Mouse (Mus musculus) lung, adult 2 months (tissue): ENCODE data around the gene Tnfrsf14.

Experiments
- CTCF ChIP-seq: fragments of 200-500 bp; IDR thresholded peaks from 2 replicates; pipeline ENCODE4 v1.5.1; 2011; ENCODE audit warnings: mild to moderate bottlenecking, low read length, control low read depth; ENCODE audit not compliant: insufficient read depth
- POLR2A ChIP-seq: fragments of 200-500 bp; IDR thresholded peaks from 2 replicates; pipeline ENCODE4 v1.6.1; 2011; ENCODE audit warnings: low read depth, mild to moderate bottlenecking, control low read depth, low read length, borderline replicate concordance; ENCODE audit errors: extremely low read depth

DNA sequence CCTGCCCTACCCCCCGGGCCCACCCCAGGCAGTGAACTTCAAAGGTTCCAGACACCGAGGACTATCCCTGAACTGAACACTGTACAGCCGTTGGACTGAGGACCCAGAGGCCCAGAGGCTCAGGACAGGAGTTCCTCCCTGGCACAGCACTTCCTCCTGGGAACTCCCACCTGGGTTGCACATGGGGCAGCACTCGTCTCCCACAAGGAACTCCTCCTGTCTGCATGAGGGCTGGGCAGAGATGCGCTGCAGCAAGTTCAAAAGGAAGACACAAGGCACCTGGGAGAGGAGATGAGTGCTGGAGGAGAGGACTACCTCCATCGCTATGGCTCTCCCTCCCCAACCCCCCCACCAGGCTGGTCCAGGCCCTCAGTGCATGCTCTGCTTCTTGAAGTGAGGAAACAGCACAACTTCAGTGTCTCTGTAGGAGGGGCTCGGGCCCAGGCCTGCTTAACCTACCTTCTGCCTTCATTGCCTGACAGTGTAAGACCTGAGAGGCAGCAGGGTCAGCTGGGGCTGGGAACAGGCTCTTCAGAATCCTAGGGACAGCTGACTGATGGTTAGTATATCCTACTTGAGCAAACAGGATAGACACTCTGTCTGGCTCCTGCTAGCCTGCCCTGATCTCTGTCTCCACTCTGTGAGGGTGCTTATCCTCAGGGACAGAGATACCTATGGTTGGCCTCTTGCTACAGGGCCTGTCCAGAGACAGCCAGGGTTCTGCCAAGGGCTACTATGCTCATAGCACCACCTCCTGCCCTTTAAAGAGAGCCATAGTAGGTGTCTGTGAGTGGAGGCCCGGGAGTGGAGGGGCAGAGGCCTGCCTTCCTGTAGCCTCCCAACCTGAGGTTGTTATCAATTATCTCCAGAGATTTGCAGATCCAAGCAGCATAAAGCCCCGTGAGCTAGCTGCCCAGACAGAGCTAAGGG, 1.1 kb downstream of the Tnfrsf14 start:
- TF ChIP-seq CTCF (no peak), POLR2A (no peak)
